Mouse (Mus musculus): ENCODE results near the gene Atxn7l2. TPM values are rescaled to one million over a fixed set of nuclear protein-coding genes. Genes with fewer than 3 reads are reported as not detected.

Atxn7l2 gene
- polyA plus RNA-seq, 2 experiments: 23.7 to 37.0 TPM

- WGBS: 22% methylated on average over 13 of the region's 14 CpGs
- Histone ChIP-seq H3K4me3 (replicated peaks; ENCODE audit: low read length) (no peak overlapping the region), H3K4me1 (ENCODE audit: control insufficient read depth, insufficient read depth, low read length) (peaks cover 12% of the 10 kb centered on the region), H3K27me3 (ENCODE audit: control insufficient read depth, insufficient read depth, low read length) (no peaks in the 10 kb centered on the region), H3K9me3 (ENCODE audit: control insufficient read depth, low read length) (no peaks in the 10 kb centered on the region), H3K27ac (replicated peaks; ENCODE audit: low read depth, low read length) (no peak overlapping the region), H3K4me2 (replicated peaks; ENCODE audit: low read depth, low read length, severe bottlenecking) (peak overlapping the region; percentile 27), H3K9ac (ENCODE audit: low read depth, low read length, severe bottlenecking) (peak overlapping the region; percentile 22; the same call in 1 of the 2 replicates), H3K36me3 (ENCODE audit: control insufficient read depth, insufficient read depth, low read length) (no peaks in the 10 kb centered on the region)
- TF ChIP-seq POLR2A (IDR thresholded peaks at IDR 0.05; ENCODE audit: borderline replicate concordance, extremely low read depth, insufficient read depth, insufficient read length): no peak
- DNase-seq (ENCODE audit: low spot score) (peak; percentile 40), ATAC-seq (ENCODE audit: low FRiP score, low read depth) (peak; percentile 45; the same call in 1 of the 2 replicates)
These were observed 35.8 kb downstream of the Atxn7l2 start for GRCm38 (mm10) chr3:108174672-108175531.

- Histone ChIP-seq H3K27me3 (ENCODE audit: control insufficient read depth, insufficient read depth, low read length) (no peaks in the 10 kb centered on the region), H3K9ac (ENCODE audit: low read depth, low read length, severe bottlenecking) (no peak overlapping the region), H3K4me3 (replicated peaks; ENCODE audit: low read length) (no peak overlapping the region), H3K36me3 (ENCODE audit: control insufficient read depth, insufficient read depth, low read length) (no peaks in the 10 kb centered on the region), H3K4me2 (replicated peaks; ENCODE audit: low read depth, low read length, severe bottlenecking) (no peak overlapping the region), H3K27ac (replicated peaks; ENCODE audit: low read depth, low read length) (no peak overlapping the region), H3K9me3 (ENCODE audit: control insufficient read depth, low read length) (no peaks in the 10 kb centered on the region), H3K4me1 (ENCODE audit: control insufficient read depth, insufficient read depth, low read length) (peaks cover 45% of the 10 kb centered on the region)
- no peak for ATAC-seq (ENCODE audit: low FRiP score, low read depth)
- TF ChIP-seq POLR2A (IDR thresholded peaks at IDR 0.05; ENCODE audit: borderline replicate concordance, extremely low read depth, insufficient read depth, insufficient read length): no peak
- 39% methylated on average over 3 of the region's 3 CpGs for WGBS
- DNase-seq (ENCODE audit: low spot score): no peak
These were observed 41.5 kb downstream of the Atxn7l2 start for GRCm38 (mm10) chr3:108169199-108169598.

- no peak overlapping the region for H3K4me2 ChIP-seq (replicated peaks; ENCODE audit: low read depth, low read length, severe bottlenecking)
- no peaks in the 10 kb centered on the region for H3K9me3 ChIP-seq (ENCODE audit: control insufficient read depth, low read length)
- no peak overlapping the region for H3K9ac ChIP-seq (ENCODE audit: low read depth, low read length, severe bottlenecking)
- no peak for DNase-seq (ENCODE audit: low spot score)
- H3K27me3 ChIP-seq (ENCODE audit: control insufficient read depth, insufficient read depth, low read length): no peaks in the 10 kb centered on the region
- peaks cover 45% of the 10 kb centered on the region for H3K4me1 ChIP-seq (ENCODE audit: control insufficient read depth, insufficient read depth, low read length)
- no peak overlapping the region for H3K4me3 ChIP-seq (replicated peaks; ENCODE audit: low read length)
- no peak for ATAC-seq (ENCODE audit: low FRiP score, low read depth)
- H3K27ac ChIP-seq (replicated peaks; ENCODE audit: low read depth, low read length): peak overlapping the region; percentile 58
- H3K36me3 ChIP-seq (ENCODE audit: control insufficient read depth, insufficient read depth, low read length): no peaks in the 10 kb centered on the region
- TF ChIP-seq POLR2A (IDR thresholded peaks at IDR 0.05; ENCODE audit: borderline replicate concordance, extremely low read depth, insufficient read depth, insufficient read length): no peak
- 20% methylated on average over 14 of the region's 14 CpGs for WGBS
These were observed 43.2 kb downstream of the Atxn7l2 start for GRCm38 (mm10) chr3:108167499-108167898.

- WGBS: 11% methylated on average over 10 of the region's 11 CpGs
These were observed 44.1 kb downstream of the Atxn7l2 start for GRCm38 (mm10) chr3:108166486-108167211.

More at GRCm38 (mm10) chr3:108166486-108167211, 44.1 kb downstream of the Atxn7l2 start:
- no peaks in the 10 kb centered on the region for H3K9me3 ChIP-seq (ENCODE audit: control insufficient read depth, low read length)
- H3K9ac ChIP-seq (ENCODE audit: low read depth, low read length, severe bottlenecking): no peak overlapping the region
- no peaks in the 10 kb centered on the region for H3K27me3 ChIP-seq (ENCODE audit: control insufficient read depth, insufficient read depth, low read length)
- H3K4me1 ChIP-seq (ENCODE audit: control insufficient read depth, insufficient read depth, low read length): peaks cover 45% of the 10 kb centered on the region
- H3K4me3 ChIP-seq (replicated peaks; ENCODE audit: low read length): no peak overlapping the region
- TF ChIP-seq POLR2A (IDR thresholded peaks at IDR 0.05; ENCODE audit: borderline replicate concordance, extremely low read depth, insufficient read depth, insufficient read length): no peak
- no peaks in the 10 kb centered on the region for H3K36me3 ChIP-seq (ENCODE audit: control insufficient read depth, insufficient read depth, low read length)
- H3K27ac ChIP-seq (replicated peaks; ENCODE audit: low read depth, low read length): peak overlapping the region; percentile 58
- peak; percentile 76 for DNase-seq (ENCODE audit: low spot score)
- peak; percentile 79 for ATAC-seq (ENCODE audit: low FRiP score, low read depth)
- H3K4me2 ChIP-seq (replicated peaks; ENCODE audit: low read depth, low read length, severe bottlenecking): peak overlapping the region; percentile 15; the same call in 1 of the 2 replicates
